Mouse (Mus musculus) liver, embryonic 11.5 days (tissue): ENCODE data around the gene Tyrobp. TPM values are rescaled to one million over a fixed set of nuclear protein-coding genes. Genes with fewer than 3 reads are reported as not detected.
A peak's percentile ranks its signal among the peaks of the same experiment; 100 is the strongest.

Experiments
- ATAC-seq: fragments of 200-750 bp; cut with Nextera tagmentation; replicated peaks from 2 replicates; pipeline ENCODE4 v1.8.0; 2017; ENCODE audit warnings: moderate number of reproducible peaks, mild to moderate bottlenecking, moderate TSS enrichment, moderate library complexity; ENCODE audit not compliant: low FRiP score
- DNase-seq: peaks from one replicate; pipeline ENCODE4 v3.0.0-alpha.2; 2017; ENCODE audit warnings: low spot score
- H3K27ac ChIP-seq: fragments of 300-500 bp; sonication (generic); 2 replicates; pipeline ENCODE4 v1.5.1; 2014; ENCODE audit warnings: mild to moderate bottlenecking, low read depth, low read length, control low read depth
- H3K27me3 ChIP-seq: fragments of 300-500 bp; sonication (generic); replicated peaks from 2 replicates; pipeline ENCODE4 v1.6.1; 2014; ENCODE audit warnings: low read length, mixed read lengths; ENCODE audit not compliant: control insufficient read depth, insufficient read depth
- H3K36me3 ChIP-seq: fragments of 300-500 bp; sonication (generic); 2 replicates; pipeline ENCODE4 v1.6.1; 2014; ENCODE audit warnings: mild to moderate bottlenecking, low read length, moderate library complexity, mixed read lengths; ENCODE audit not compliant: control insufficient read depth, insufficient read depth
- H3K4me1 ChIP-seq: fragments of 300-500 bp; sonication (generic); replicated peaks from 2 replicates; pipeline ENCODE4 v1.6.1; 2014; ENCODE audit warnings: low read length, mixed read lengths; ENCODE audit not compliant: control insufficient read depth, insufficient read depth
- H3K4me2 ChIP-seq: fragments of 300-500 bp; sonication (generic); 2 replicates; pipeline ENCODE4 v1.6.1; 2014; ENCODE audit warnings: mild to moderate bottlenecking, control low read depth, moderate library complexity
- H3K4me3 ChIP-seq: fragments of 300-500 bp; sonication (generic); 2 replicates; pipeline ENCODE4 v1.5.1; 2014; ENCODE audit warnings: low read depth, low read length, control low read depth
- H3K9ac ChIP-seq: fragments of 300-500 bp; sonication (generic); 2 replicates; pipeline ENCODE4 v1.6.1; 2014; ENCODE audit warnings: low read depth, low read length, control low read depth
- H3K9me3 ChIP-seq: fragments of 300-500 bp; sonication (generic); 2 replicates; pipeline ENCODE4 v1.6.1; 2016; ENCODE audit warnings: low read length, inconsistent platforms, mixed read lengths; ENCODE audit not compliant: control insufficient read depth
- WGBS: fragments of 180-500 bp; shearing (Covaris S2); extraction: QIAGEN DNeasy Blood & Tissue Kit; methylation state at CpG from one replicate; pipeline ENCODE4 v1.1.7; 2014; 5-methylcytosine and 5-hydroxymethylcytosine counted together
- polyA plus RNA-seq: library from polyadenylated mRNA; unstranded; fragments of >200 nt; fragmentation: Nextera tagmentation; extraction: Ambion mirVana; gene quantifications from 2 replicates; pipeline ENCODE4 v1.2.1, GENCODE M21; 2014

The Tyrobp gene
- polyA plus RNA-seq: 60.6 and 61.9 TPM in 2 replicates

DNA sequence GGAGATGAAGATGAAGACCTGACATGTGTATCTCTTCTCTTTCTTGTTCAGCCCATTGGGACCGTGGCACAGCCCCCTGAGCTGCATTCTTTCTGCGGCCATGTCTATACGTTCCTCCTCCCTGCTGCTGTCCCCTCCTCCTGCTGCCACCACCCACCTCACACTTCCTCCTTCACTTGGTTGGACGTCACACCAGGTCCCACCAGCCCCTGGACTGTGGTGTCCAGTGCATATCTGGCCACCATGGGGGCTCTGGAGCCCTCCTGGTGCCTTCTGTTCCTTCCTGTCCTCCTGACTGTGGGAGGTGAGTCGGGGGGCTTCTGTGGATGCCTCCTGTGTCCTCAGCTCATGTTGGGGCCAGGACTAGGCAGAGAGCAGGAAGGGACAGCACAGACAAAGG is at the start of gene Tyrobp:
Gene Tyrobp, plus strand, starts transcription at position 165 of the 400 bp plus-strand sequence.
- 34% methylated on average over 5 of the region's 5 CpGs for WGBS
- Histone ChIP-seq H3K9me3 (no peaks in the 10 kb centered on the region), H3K9ac (no peak within 1 kb of the TSS), H3K4me2 (no peak within 1 kb of the TSS), H3K27me3 (no peaks in the 10 kb centered on the region), H3K27ac (no peak within 1 kb of the TSS), H3K4me3 (peak within 1 kb of the TSS; percentile 27), H3K36me3 (no peaks in the 10 kb centered on the region), H3K4me1 (no peaks in the 10 kb centered on the region)
- DNase-seq: no peak
- no peak for ATAC-seq

DNA sequence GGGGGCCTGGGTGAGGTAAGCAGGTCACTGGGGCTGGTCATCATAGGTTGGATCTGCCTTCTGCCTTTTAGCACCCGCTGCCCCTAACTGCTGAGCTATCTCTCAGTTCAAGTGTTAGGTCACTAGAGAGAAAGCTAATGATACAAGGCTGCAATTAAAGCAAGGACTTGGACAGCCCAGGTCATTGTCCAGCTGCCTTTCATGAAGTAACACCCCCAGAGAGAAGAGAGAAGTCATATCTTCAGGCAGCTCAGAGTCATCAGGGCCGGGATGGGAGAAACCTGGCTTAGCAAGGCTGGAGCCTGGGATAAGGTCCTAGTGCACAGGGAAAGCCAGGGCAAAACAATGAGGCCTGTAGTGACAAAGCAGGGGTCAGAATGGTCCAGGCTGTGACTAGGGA is 46.1 kb upstream of the Tyrobp start:
- no peak overlapping the region for H3K4me2 ChIP-seq
- DNase-seq (no peak), ATAC-seq (no peak)
- no peak overlapping the region for H3K4me3 ChIP-seq
- 62% methylated on average over 2 of the region's 2 CpGs for WGBS
- no peaks in the 10 kb centered on the region for H3K36me3 ChIP-seq
- H3K9me3 ChIP-seq: no peaks in the 10 kb centered on the region
- H3K4me1 ChIP-seq: no peaks in the 10 kb centered on the region
- peaks cover 18% of the 10 kb centered on the region for H3K27me3 ChIP-seq
- H3K27ac ChIP-seq: no peak overlapping the region
- no peak overlapping the region for H3K9ac ChIP-seq

DNA sequence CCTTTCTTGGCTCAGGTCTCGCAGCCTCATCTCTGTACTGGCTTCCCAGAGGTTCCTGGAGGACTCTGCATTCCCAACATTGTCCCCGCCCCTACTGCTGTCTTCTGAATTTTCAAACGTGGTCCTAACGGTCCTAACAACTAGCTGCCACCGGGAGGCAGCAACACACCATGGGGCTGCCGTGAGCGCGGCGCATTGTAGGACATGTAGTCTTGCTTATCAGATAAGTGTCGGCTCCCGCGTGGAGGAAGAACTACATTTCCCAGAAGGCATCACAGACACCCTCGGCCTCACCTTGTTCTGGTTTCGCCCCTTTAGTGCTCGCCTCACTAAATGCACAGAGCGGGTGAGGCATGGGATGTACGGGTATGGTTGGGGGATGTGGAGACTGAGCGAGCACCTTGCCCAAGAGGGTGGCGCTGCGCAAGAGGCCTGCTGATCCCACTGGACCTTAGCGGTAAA is 40.0 kb upstream of the Tyrobp start:
- H3K4me1 ChIP-seq: no peaks in the 10 kb centered on the region
- H3K4me3 ChIP-seq: peak overlapping the region; percentile 42
- ATAC-seq: peak; percentile 99
- no peaks in the 10 kb centered on the region for H3K9me3 ChIP-seq
- H3K9ac ChIP-seq: peak overlapping the region; percentile 62
- H3K36me3 ChIP-seq: no peaks in the 10 kb centered on the region
- H3K4me2 ChIP-seq: peak overlapping the region; percentile 70
- 2% methylated on average over 21 of the region's 21 CpGs for WGBS
- H3K27ac ChIP-seq: no peak overlapping the region
- H3K27me3 ChIP-seq: no peaks in the 10 kb centered on the region
- DNase-seq: peak; percentile 84

DNA sequence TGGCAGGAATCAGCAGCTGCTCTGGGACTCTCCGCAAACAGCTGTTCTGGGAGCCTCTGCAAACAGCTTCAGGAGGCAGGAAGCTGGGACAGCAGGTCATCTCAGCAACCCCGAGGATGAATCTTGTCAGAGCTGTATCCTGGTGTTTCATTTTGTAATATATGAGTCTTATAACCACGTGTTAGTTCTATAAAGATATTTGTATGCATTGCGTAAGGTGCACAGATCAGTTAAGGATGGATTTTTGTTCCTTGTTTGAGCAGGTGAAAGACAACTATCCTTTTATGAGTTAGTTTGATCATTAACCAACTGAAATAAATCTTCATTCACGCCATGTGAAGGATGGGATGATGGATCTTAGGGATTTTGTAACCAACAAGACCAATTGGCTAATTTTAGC is 33.5 kb upstream of the Tyrobp start:
- ATAC-seq (no peak), DNase-seq (no peak)
- no peaks in the 10 kb centered on the region for H3K9me3 ChIP-seq
- no peaks in the 10 kb centered on the region for H3K36me3 ChIP-seq
- no peaks in the 10 kb centered on the region for H3K4me1 ChIP-seq
- 56% methylated on average over 5 of the region's 5 CpGs for WGBS
- no peak overlapping the region for H3K9ac ChIP-seq
- no peaks in the 10 kb centered on the region for H3K27me3 ChIP-seq
- H3K4me2 ChIP-seq: no peak overlapping the region
- no peak overlapping the region for H3K27ac ChIP-seq
- no peak overlapping the region for H3K4me3 ChIP-seq

DNA sequence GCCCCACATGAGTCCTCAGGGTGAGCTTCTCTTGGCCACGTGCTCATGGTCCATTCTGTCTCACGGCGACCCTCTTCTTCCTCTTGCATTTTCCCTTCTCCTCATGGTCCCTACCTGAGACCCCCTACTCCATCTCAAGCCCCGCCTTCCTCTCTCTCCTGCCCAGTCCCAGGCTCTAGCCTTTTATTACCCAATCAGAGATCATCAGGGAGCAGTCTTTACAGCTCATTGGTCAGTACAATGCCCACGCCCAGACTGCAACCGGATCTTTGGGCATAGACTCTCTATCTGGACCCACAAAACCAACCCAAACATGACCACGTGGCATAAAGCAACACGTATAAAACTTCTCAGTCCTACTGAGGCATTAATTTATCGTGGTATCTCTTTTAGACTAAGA is 29.5 kb upstream of the Tyrobp start:
- Histone ChIP-seq H3K9ac (no peak overlapping the region), H3K4me2 (no peak overlapping the region), H3K9me3 (no peaks in the 10 kb centered on the region), H3K4me1 (no peaks in the 10 kb centered on the region), H3K27ac (no peak overlapping the region), H3K36me3 (no peaks in the 10 kb centered on the region), H3K27me3 (no peaks in the 10 kb centered on the region), H3K4me3 (no peak overlapping the region)
- ATAC-seq (no peak), DNase-seq (no peak)
- 83% methylated on average over 9 of the region's 9 CpGs for WGBS

DNA sequence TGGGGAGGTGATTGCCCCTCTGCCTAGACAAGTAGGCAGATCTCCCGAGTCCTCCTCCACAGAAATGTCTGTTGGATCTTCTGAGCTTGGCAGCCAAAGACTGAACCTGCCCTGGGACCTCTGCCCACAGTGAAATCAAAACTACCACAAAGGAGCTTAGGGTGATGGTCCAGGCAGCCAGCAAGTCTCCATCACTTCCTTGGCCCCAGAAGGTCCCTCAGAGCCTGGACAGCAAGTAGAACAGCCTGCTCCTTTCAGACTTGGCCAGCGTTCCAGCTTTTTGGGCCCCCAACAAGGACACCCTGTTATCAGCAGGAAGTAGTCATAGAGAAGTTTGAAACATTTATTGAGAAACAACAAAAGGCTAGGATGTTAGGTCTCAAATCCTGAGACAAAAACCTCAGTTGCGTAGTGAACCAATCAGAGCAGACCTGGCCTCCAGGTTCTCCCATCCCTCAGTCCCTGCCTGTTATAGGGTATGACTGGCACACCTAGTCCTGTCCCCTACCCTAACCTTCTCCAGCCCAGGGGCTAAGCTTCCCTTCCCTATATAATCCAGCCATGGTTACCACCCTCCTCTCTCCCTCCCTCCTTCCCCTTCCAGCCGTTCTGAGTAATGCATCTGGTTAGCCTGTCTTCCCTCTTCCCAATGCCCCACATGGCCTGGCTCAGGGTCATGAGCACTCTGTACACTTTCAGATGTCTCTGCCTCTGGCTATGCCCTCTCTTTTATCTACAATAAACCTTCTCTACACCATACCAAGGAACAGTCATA is 20.6 kb upstream of the Tyrobp start:
- H3K9ac ChIP-seq: no peak overlapping the region
- H3K27ac ChIP-seq: no peak overlapping the region
- no peaks in the 10 kb centered on the region for H3K4me1 ChIP-seq
- no peaks in the 10 kb centered on the region for H3K9me3 ChIP-seq
- ATAC-seq: no peak
- no peaks in the 10 kb centered on the region for H3K36me3 ChIP-seq
- DNase-seq: no peak
- no peak overlapping the region for H3K4me2 ChIP-seq
- H3K4me3 ChIP-seq: no peak overlapping the region
- WGBS: 67% methylated on average over 4 of the region's 4 CpGs
- no peaks in the 10 kb centered on the region for H3K27me3 ChIP-seq

DNA sequence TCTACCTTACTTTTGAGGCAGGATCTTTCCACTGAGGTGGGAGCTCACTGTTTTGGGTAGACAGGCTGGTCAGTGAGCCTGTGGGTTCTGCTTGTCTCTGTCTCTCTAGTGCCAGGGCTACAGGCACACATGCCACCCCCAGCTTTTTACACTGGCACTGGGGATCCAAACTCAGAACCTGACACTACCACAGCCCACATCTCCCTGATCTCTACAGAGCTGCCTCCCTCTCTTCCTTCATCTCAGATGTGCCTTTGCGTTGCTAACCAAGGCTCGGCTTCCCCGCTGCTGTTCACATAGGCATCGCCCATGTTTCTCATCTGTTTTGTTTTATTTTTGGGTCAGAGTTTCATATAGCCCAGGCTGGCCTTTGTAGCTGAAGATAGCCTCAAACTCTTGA is 19.9 kb upstream of the Tyrobp start:
- ATAC-seq: no peak
- Histone ChIP-seq H3K4me2 (no peak overlapping the region), H3K4me1 (no peaks in the 10 kb centered on the region), H3K27me3 (no peaks in the 10 kb centered on the region), H3K9ac (no peak overlapping the region), H3K9me3 (no peaks in the 10 kb centered on the region), H3K4me3 (no peak overlapping the region), H3K36me3 (no peaks in the 10 kb centered on the region), H3K27ac (peak overlapping the region; percentile 17; the same call in 1 of the 2 replicates)
- no peak for DNase-seq
- WGBS: 85% methylated on average over 4 of the region's 4 CpGs

DNA sequence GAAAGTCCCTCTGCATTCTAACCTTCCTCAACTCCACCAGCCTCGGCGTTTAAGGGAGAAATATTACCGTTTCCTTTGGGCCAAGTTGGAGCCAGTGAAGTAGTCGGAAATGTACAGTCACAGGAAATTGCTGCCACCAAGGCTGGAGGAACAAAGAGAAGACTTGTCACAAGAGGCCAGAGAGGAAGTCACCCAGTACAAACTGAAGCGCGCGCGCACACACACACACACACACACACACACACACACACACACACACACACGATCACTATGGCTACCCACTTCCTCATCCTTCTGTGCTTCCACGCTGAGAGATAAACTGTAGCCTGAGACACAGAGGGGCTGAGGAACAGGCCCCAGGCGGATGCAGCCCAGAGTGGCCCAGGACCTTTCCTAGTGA is 19.2 kb upstream of the Tyrobp start:
- DNase-seq: peak; percentile 35
- peak overlapping the region; percentile 17; the same call in 1 of the 2 replicates for H3K27ac ChIP-seq

DNA sequence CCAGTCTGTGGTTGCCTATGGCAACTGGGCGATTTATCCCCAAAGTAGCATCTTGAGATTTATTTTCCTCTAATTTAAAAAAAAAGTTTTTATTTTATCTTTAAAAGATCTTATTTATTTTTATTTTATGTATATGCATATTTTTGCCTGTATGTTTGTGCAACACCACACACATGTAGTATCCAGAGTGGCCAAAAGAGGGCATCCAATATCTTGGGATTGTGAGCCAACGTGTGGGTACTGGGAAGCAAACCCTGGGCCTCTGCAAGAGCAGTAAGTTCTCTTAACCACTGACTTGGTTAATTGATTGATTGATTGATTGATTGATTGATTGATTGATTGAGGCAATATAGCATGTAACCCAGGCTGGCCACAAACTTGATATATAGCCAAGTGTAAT is 18.7 kb upstream of the Tyrobp start:
- ATAC-seq (no peak), DNase-seq (no peak)
- H3K9ac ChIP-seq: no peak overlapping the region
- no peaks in the 10 kb centered on the region for H3K9me3 ChIP-seq
- no peak overlapping the region for H3K4me3 ChIP-seq
- H3K27ac ChIP-seq: no peak overlapping the region
- WGBS: 37% methylated on average over 2 of the region's 2 CpGs
- H3K36me3 ChIP-seq: no peaks in the 10 kb centered on the region
- H3K4me1 ChIP-seq: no peaks in the 10 kb centered on the region
- no peak overlapping the region for H3K4me2 ChIP-seq
- no peaks in the 10 kb centered on the region for H3K27me3 ChIP-seq

More for the DNA sequence above, 19.2 kb upstream of the Tyrobp start:
- H3K4me2 ChIP-seq: 0 out of 2 replicates have a peak overlapping the region, but pooled peaks have one; percentile 8
- no peak overlapping the region for H3K4me3 ChIP-seq
- no peaks in the 10 kb centered on the region for H3K4me1 ChIP-seq
- 20% methylated on average over 11 of the region's 11 CpGs for WGBS
- no peak overlapping the region for H3K9ac ChIP-seq
- no peaks in the 10 kb centered on the region for H3K9me3 ChIP-seq
- no peaks in the 10 kb centered on the region for H3K27me3 ChIP-seq
- no peaks in the 10 kb centered on the region for H3K36me3 ChIP-seq
- peak; percentile 67 for ATAC-seq
